ENCODE assay signal across 29 mouse cellular contexts in the genomic region with DNA sequence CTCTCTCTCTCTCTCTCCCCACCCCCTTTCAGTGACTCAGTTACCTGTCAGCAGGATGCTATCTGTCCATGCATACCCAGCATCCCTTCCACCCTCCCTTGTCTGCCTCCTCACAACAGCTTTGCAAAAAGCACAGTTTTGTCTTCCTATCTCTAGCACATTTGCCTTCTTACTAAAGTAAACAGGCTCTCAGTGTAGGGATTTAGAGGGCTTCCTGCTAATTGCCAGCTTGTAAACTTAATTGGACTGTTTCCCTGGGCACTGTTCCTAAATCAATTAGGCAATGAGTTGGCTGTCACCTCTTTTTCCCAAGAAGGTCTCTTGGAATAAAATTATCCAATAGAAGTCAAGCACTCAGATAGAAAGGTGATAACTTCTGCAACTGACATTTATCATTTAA.
A peak's percentile ranks its signal among the peaks of the same experiment; 100 is the strongest.
DNase-seq lines count a peak whose midpoint lies in the region; ATAC-seq lines count a peak whose summit lies in the region.
"Had no signal": no experiment of that assay in that cellular context is flagged by ENCODE, and none has a peak within 500 bp of the region (broad histone marks: within the 10 kb centered on the region; RNA-seq: fewer than 3 reads in every experiment).

No protein-coding gene starts in this region.

- H3K9me3 ChIP-seq in forebrain, embryonic 11.5 days (ENCODE audit: control insufficient read depth, low read length) = no peaks in the 10 kb centered on the region; the same call in 1 of the 2 replicates
- H3K9me3 ChIP-seq in forebrain, embryonic 10.5 days = peaks cover 7% of the 10 kb centered on the region
- H3K9me3 ChIP-seq in midbrain, embryonic 14.5 days (ENCODE audit: control insufficient read depth, low read length) = 0 out of 2 replicates have a peak, but pooled peaks cover 4% of the 10 kb centered on the region
- 0 out of 2 replicates have a peak, but pooled peaks cover 2% of the 10 kb centered on the region for H3K9me3 ChIP-seq in midbrain, embryonic 13.5 days
- 0 out of 2 replicates have a peak, but pooled peaks cover 4% of the 10 kb centered on the region for H3K9me3 ChIP-seq in forebrain, embryonic 16.5 days (ENCODE audit: control insufficient read depth, low read length)
- H3K9me3 ChIP-seq: liver, embryonic 13.5 days; neural tube, embryonic 15.5 days had no signal

- no peak overlapping the region for H3K4me3 ChIP-seq in forebrain, embryonic 11.5 days (ENCODE audit: low read depth, low read length)
- H3K4me3 ChIP-seq in forebrain, embryonic 10.5 days = no peak overlapping the region
- no peak overlapping the region for H3K4me3 ChIP-seq in midbrain, embryonic 14.5 days (replicated peaks; ENCODE audit: low read depth, low read length)
- no peak overlapping the region for H3K4me3 ChIP-seq in midbrain, embryonic 13.5 days (replicated peaks)
- no peak overlapping the region for H3K4me3 ChIP-seq in forebrain, embryonic 16.5 days (replicated peaks; ENCODE audit: low read length)
- H3K4me3 ChIP-seq: erythroblast, embryonic 14.5 days; liver, embryonic 13.5 days; midbrain, embryonic 10.5 days; neural tube, embryonic 15.5 days had no signal

- no peak for DNase-seq in forebrain, embryonic 11.5 days (ENCODE audit: low spot score)
- no peak for DNase-seq in forebrain, embryonic 10.5 days (ENCODE audit: extremely low spot score, low spot score)
- DNase-seq in midbrain, embryonic 14.5 days = peak; percentile 29
- DNase-seq in brain, embryonic 18.5 days (ENCODE audit: low read depth, low spot score) = peak; percentile 32
- DNase-seq in thymus, postnatal 0 days (ENCODE audit: low spot score) = no peak
- no peak for DNase-seq in right cerebral cortex, adult 2 months (ENCODE audit: low spot score in 2 of 2)
- DNase-seq: adrenal gland, postnatal 10 days; cerebellum, adult 18-20 months; cerebellum, postnatal 14 days; gastrocnemius, postnatal 25 days; heart, adult 18-20 months; heart, postnatal 36 days; kidney, adult 18-20 months; kidney, postnatal 36 days; left cerebral cortex, postnatal 4 days; liver, embryonic 13.5 days; lung, embryonic 14.5 days; lung, postnatal 14 days; right cerebral cortex, adult 18-20 months; thymus, adult 2 months had no signal

- no peaks in the 10 kb centered on the region for H3K4me1 ChIP-seq in forebrain, embryonic 11.5 days (replicated peaks; ENCODE audit: control insufficient read depth, insufficient read depth, low read length)
- peaks cover 7% of the 10 kb centered on the region for H3K4me1 ChIP-seq in forebrain, embryonic 10.5 days
- no peaks in the 10 kb centered on the region for H3K4me1 ChIP-seq in midbrain, embryonic 14.5 days (ENCODE audit: control insufficient read depth, insufficient read depth, low read length)
- H3K4me1 ChIP-seq in midbrain, embryonic 13.5 days (replicated peaks) = no peaks in the 10 kb centered on the region
- peaks cover 7% of the 10 kb centered on the region for H3K4me1 ChIP-seq in forebrain, embryonic 16.5 days (replicated peaks; ENCODE audit: control insufficient read depth, insufficient read depth, low read length)
- H3K4me1 ChIP-seq: liver, embryonic 13.5 days; midbrain, embryonic 10.5 days; neural tube, embryonic 15.5 days had no signal

- H3K4me2 ChIP-seq in forebrain, embryonic 11.5 days (ENCODE audit: low read depth, low read length, severe bottlenecking) = no peak overlapping the region
- H3K4me2 ChIP-seq in midbrain, embryonic 14.5 days (ENCODE audit: low read length) = no peak overlapping the region
- no peak overlapping the region for H3K4me2 ChIP-seq in midbrain, embryonic 13.5 days (replicated peaks)
- H3K4me2 ChIP-seq in forebrain, embryonic 16.5 days (ENCODE audit: low read length) = no peak overlapping the region
- H3K4me2 ChIP-seq: heart, embryonic 11.5 days; hindbrain, embryonic 14.5 days; liver, embryonic 13.5 days; lung, embryonic 14.5 days; neural tube, embryonic 15.5 days had no signal

- peak; percentile 56; the same call in 1 of the 2 replicates for ATAC-seq in forebrain, embryonic 11.5 days (replicated peaks; ENCODE audit: low FRiP score)
- no peak for ATAC-seq in midbrain, embryonic 14.5 days (ENCODE audit: low FRiP score, low TSS enrichment)
- no peak for ATAC-seq in midbrain, embryonic 13.5 days
- peak; percentile 89 for ATAC-seq in forebrain, embryonic 16.5 days
- ATAC-seq: Patski had no signal

- no peak overlapping the region for H3K9ac ChIP-seq in forebrain, embryonic 11.5 days (ENCODE audit: low read length)
- no peak overlapping the region for H3K9ac ChIP-seq in midbrain, embryonic 14.5 days (replicated peaks; ENCODE audit: low read length)
- no peak overlapping the region for H3K9ac ChIP-seq in midbrain, embryonic 13.5 days (replicated peaks)
- no peak overlapping the region for H3K9ac ChIP-seq in forebrain, embryonic 16.5 days (replicated peaks; ENCODE audit: low read depth, low read length)
- H3K9ac ChIP-seq: hindbrain, embryonic 14.5 days; liver, embryonic 13.5 days; lung, embryonic 14.5 days; neural tube, embryonic 15.5 days had no signal

- no peaks in the 10 kb centered on the region for H3K27me3 ChIP-seq in forebrain, embryonic 11.5 days (ENCODE audit: control insufficient read depth, insufficient read depth, low read length)
- H3K27me3 ChIP-seq in forebrain, embryonic 10.5 days (ENCODE audit: poor library complexity, severe bottlenecking) = no peaks in the 10 kb centered on the region
- no peaks in the 10 kb centered on the region for H3K27me3 ChIP-seq in midbrain, embryonic 14.5 days (ENCODE audit: control insufficient read depth, insufficient read depth, low read length)
- H3K27me3 ChIP-seq in midbrain, embryonic 13.5 days = no peaks in the 10 kb centered on the region
- no peaks in the 10 kb centered on the region for H3K27me3 ChIP-seq in forebrain, embryonic 16.5 days (replicated peaks; ENCODE audit: control insufficient read depth, insufficient read depth, low read length)
- H3K27me3 ChIP-seq: CH12.LX; liver, embryonic 13.5 days; neural tube, embryonic 15.5 days; Patski had no signal

- H3K27ac ChIP-seq in forebrain, embryonic 11.5 days (ENCODE audit: low read depth, low read length) = no peak overlapping the region
- no peak overlapping the region for H3K27ac ChIP-seq in forebrain, embryonic 10.5 days
- no peak overlapping the region for H3K27ac ChIP-seq in midbrain, embryonic 14.5 days (replicated peaks; ENCODE audit: low read depth, low read length)
- no peak overlapping the region for H3K27ac ChIP-seq in midbrain, embryonic 13.5 days
- H3K27ac ChIP-seq in forebrain, embryonic 16.5 days (ENCODE audit: low read length) = no peak overlapping the region
- H3K27ac ChIP-seq: hindbrain, embryonic 14.5 days; liver, embryonic 13.5 days; midbrain, embryonic 10.5 days; neural tube, embryonic 15.5 days had no signal

- no peaks in the 10 kb centered on the region for H3K36me3 ChIP-seq in forebrain, embryonic 11.5 days (ENCODE audit: control insufficient read depth, insufficient read depth, low read length)
- H3K36me3 ChIP-seq in forebrain, embryonic 10.5 days (replicated peaks) = peaks cover 10% of the 10 kb centered on the region
- no peaks in the 10 kb centered on the region for H3K36me3 ChIP-seq in midbrain, embryonic 14.5 days (ENCODE audit: control insufficient read depth, insufficient read depth, low read length)
- peaks cover 6% of the 10 kb centered on the region for H3K36me3 ChIP-seq in midbrain, embryonic 13.5 days
- no peaks in the 10 kb centered on the region for H3K36me3 ChIP-seq in forebrain, embryonic 16.5 days (ENCODE audit: control insufficient read depth, insufficient read depth)
- H3K36me3 ChIP-seq: liver, embryonic 13.5 days; neural tube, embryonic 15.5 days had no signal

Comparison
In these comparisons a context has a peak if more than half of its experiments do, and no peak if none do; other contexts are left out.
1. ATAC-seq: peak in forebrain, embryonic 11.5 days (single experiment) and forebrain, embryonic 16.5 days (single experiment); none in midbrain, embryonic 14.5 days (single experiment) and midbrain, embryonic 13.5 days (single experiment).
2. DNase-seq: peak in midbrain, embryonic 14.5 days (single experiment) and brain, embryonic 18.5 days (single experiment); none in forebrain, embryonic 11.5 days (single experiment), forebrain, embryonic 10.5 days (single experiment), thymus, postnatal 0 days (single experiment) and right cerebral cortex, adult 2 months (0 of 2).